Mouse (Mus musculus) neutrophil, adult 5-6 weeks (primary cell): ENCODE data around the gene Mvd. TPM values are rescaled to one million over a fixed set of nuclear protein-coding genes. Genes with fewer than 3 reads are reported as not detected.

Experiments used
- ATAC-seq: fragments of 151-379, 151-347 bp; 2 replicates; pipeline ENCODE4 v1.8.0; 2017; ENCODE audit warnings: mild to moderate bottlenecking, moderate TSS enrichment; ENCODE audit not compliant: insufficient number of reproducible peaks, poor library complexity, low FRiP score, severe bottlenecking; ENCODE audit errors: extremely low read depth
- total RNA-seq: library from RNA; stranded (forward); fragments of 200-1000 nt; gene quantifications from 2 replicates; pipeline ENCODE4 v1.2.3, GENCODE M21; 2017

Mvd gene
- total RNA-seq, 1 experiment from 2014 or later = 4.8 TPM

GRCm38 (mm10) chr8:122459990-122460389 is 16.8 kb upstream of the Mvd start:
- no peak for ATAC-seq

DNA sequence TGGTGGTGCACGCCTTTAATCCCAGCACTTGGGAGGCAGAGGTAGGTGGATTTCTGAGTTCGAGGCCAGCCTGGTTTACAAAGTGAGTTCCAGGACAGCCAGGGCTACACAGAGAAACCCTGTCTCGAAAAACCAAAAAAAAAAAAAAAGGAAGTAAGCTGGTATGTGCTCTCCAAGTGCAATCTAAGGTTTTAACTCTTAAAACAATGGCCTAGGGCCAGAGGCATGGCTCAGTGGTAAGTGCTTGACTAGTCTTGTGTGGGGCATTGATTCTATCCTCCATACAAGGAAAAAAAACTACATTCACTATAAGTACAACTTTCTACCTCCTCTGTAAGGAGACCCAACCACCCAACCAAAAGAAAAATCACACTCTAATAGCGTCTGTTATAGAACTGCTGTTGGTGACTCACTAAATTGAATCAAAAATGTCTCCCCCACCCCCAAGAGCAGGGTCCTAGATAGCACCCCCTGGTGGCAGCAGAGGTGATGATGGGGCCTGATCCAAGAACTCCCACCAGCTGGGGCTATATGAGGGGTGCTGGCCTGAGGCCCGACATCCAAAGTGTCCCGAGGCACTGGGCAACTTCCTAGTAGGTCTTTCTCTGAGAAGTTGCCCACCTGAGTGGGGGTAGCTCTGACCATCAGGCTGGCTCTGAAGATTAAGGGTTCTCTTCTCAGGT is 16.1 kb upstream of the Mvd start:
- ATAC-seq = no peak

- ATAC-seq = no peak
Observed at GRCm38 (mm10) chr8:122457171-122457570, 13.9 kb upstream of the Mvd start.

GRCm38 (mm10) chr8:122454409-122454808 is 11.2 kb upstream of the Mvd start:
- no peak for ATAC-seq

DNA sequence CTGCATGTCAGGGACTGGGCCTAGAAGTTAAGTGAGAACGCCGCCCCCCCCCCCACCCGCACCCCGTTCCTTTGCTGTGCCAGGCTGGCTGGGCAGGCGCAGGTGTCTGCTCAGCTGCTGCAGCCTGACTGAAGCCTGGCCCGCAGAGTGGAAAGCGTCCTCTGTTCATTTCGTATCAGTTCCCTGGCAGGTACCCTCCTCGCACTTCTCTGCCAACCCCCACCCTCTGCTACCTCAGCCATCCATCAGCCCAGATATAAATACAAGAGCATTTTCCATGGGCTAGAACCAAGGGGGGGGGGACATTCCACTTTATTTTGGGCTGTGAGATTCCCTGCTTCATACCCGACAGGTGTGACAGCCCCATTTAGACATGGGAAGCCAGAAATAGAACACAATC is 8.9 kb upstream of the Mvd start:
- ATAC-seq = no peak

DNA sequence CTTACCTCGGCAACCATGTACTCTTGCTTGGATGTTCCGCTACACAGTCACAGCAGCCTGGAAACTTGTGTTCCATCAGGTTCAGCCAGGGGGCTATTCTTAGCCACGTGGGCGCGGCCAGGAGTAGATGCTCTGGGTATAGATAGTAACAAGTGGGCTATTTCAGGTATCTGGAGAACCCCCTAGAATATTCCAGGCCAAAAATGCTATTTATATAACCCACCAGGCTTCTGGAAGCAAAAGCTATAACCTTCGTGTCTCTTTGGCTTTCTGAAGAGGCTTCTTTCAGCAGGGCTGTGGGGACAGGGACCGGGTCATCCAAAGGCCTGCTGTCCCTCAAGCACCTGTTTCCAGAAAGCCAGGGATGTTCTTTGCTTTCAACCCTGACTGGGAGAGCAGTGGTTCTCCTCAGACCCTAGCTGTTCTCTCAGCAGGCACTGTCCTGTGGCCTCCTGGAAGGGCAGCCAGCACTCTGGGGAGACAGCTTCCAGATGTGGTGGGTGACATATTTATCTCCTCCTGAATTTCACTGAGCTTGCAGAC is 8.0 kb upstream of the Mvd start:
- ATAC-seq = no peak

GRCm38 (mm10) chr8:122445203-122445602 is 2.0 kb upstream of the Mvd start:
- no peak for ATAC-seq

GRCm38 (mm10) chr8:122444058-122444748 is 981 bp upstream of the Mvd start:
- ATAC-seq = no peak

- ATAC-seq = no peak
Observed at GRCm38 (mm10) chr8:122442781-122443180, 441 bp downstream of the Mvd start.

DNA sequence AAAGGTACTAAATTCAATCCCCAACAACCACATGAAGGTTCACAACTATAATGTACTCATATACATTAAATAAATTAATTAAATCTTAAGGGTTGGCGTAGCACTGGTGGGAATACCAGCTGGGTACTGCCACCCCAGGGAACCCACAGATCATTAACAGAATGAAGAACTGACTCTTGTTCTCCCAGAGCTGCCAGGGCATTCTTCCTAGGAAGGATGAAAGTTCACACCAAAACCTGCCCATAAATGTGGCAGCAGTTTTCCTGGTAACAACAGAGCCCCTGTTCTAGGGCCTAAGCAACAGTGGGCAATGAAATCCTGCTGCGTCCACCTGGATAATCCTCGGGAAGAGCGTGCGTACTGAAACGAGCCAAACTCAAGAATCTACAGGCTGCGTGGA is 866 bp downstream of the Mvd start:
- ATAC-seq = no peak

- no peak for ATAC-seq
Observed at GRCm38 (mm10) chr8:122441326-122441725, 1.9 kb downstream of the Mvd start.

GRCm38 (mm10) chr8:122439336-122439735 is 3.9 kb downstream of the Mvd start:
- ATAC-seq = no peak

DNA sequence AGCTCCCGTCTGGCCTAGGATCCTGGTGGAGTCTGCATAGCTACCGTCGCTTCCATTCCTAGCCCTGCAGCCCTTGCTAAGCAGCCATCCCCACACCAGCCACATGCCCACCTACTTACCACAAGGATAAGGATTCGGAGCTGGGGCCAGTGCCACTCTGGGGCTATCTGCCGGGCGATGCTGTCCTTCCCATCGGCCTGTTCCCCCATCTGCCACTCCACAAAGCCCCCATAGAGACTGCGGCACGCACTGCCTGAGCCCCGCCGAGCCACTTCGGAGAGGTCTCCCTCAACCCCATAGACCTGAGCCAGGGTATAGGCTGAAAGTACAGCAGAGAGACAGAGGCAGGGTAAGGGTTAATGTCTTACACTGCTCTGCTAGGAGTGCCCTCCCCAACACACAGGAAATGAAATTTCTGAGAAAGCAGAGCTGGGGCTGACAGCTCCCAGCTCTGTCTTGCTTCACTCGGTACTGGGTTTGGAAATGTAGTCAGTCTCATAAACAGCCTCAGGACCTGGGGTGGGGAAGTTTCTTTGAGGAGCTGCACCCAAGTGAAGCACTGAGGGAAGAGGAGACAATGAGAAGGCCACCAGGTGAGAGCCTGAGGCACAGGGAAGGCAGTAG is 5.4 kb downstream of the Mvd start:
- ATAC-seq = no peak

DNA sequence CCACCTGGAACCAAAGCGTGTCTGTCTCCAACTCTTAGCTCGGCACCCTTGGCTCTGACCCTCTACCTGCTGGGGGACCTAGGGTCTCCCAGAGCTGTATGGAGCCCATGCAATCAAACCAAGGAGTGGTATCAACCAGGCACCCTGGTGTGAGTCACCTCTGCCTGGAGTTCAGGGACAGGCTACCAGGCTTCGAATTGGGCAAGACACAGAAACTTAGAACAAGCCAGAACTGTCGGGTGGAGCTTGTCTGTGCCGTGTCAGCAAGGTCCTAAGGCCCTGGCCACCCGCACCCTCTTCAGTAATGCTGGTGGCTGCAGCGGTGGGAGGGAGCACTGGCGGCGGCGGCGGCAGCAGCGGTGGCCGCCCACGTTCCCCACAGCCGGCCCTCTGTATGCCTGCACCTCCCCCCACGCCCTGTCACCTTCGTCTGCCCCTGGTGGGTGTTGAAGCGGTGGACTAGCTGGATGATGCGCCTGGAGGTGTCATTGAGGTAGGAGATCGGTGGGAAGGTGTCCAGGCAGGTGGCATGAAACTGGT is 6.6 kb downstream of the Mvd start:
- ATAC-seq = no peak

DNA sequence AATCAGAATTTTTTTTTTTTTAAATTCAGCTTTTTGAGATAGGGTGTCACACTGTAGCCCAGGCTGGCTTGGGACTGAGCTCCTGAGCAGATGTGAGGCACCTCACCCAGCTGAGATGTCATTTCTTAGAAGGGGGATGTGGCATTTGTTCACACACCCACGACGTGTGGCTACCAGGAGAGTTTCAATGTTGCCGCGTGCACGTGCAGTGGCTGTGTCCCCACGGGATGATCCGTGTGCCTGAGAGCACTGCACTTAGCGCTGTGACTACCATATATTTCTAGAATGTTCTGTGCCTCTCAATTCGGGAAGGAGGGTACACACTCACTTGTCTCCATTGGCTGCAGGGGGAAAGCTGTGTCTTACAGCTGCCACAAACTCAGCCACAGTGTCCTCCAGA is 7.1 kb downstream of the Mvd start:
- ATAC-seq = no peak

DNA sequence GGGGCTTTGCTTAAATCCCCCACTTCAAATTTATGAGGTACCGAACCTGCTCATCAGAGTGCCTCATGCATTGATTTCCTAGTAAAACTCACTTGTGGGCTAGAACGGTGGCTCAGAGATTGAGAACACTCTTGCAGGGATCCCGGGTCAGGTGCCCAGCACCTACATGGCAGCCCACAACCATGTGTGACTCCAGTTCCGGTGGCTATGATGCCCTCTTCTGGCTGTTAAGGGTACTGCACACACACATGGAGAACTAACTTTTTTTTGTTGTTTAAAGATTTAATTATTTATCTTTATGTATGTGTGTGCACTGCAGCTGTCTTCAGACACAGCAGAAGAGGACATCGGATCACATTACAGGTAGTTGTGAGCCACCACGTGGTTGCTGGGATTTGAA is 7.8 kb downstream of the Mvd start:
- ATAC-seq = no peak

DNA sequence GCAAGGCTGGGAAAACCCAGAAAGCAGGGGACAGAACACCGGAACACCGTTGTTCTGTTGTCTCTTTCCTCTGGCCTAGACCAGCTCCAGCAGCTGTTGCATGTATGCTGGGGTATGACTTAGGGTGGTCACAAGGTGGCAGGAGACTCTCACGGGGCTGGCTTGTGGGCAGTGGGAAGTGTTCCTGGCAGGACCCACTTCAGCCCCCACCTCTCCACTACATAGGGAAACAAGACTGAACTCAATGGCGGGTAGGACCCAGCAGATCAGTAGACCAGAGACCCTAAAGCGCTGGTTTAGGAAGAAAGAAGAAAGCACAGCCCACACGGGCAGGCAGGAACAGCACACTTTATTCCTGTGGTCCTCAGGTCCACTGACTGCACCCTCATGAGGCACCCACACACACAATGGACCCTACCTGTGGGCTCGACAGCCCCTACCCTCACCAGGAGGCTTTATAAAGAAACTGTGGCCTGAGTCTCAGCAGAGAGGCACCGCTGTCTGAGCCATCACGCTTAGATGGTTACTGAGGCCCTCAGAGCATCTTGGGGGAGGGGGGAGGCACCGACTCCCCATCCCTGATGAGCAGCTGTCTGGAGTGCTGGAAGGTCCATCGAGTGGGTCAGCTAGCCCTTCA is 9.8 kb downstream of the Mvd start:
- ATAC-seq = no peak; the same call in 1 of the 2 replicates

GRCm38 (mm10) chr8:122432443-122433268 is 10.6 kb downstream of the Mvd start, which contains the start of gene Cyba:
Gene Cyba, minus strand, starts transcription at chr8:122432930.
- ATAC-seq = peak; percentile 41
